Mouse (Mus musculus) midbrain, embryonic 15.5 days (tissue): Measurements from ENCODE around the gene Nxnl2. TPM values are rescaled to one million over a fixed set of nuclear protein-coding genes. Genes with fewer than 3 reads are reported as not detected.
A peak's percentile ranks its signal among the peaks of the same experiment; 100 is the strongest.

ENCODE experiments used
- ATAC-seq: fragments of 200-750 bp; cut with Nextera tagmentation; replicated peaks from 2 replicates; pipeline ENCODE4 v1.8.0; 2017; ENCODE audit warnings: moderate TSS enrichment
- H3K27ac ChIP-seq: fragments of 300-500 bp; sonication (generic); 2 replicates; pipeline ENCODE4 v1.5.1; 2015; ENCODE audit warnings: mild to moderate bottlenecking, inconsistent platforms
- H3K27me3 ChIP-seq: fragments of 300-500 bp; sonication (generic); replicated peaks from 2 replicates; pipeline ENCODE4 v1.6.1; 2015; ENCODE audit warnings: inconsistent platforms
- H3K36me3 ChIP-seq: fragments of 300-500 bp; sonication (generic); replicated peaks from 2 replicates; pipeline ENCODE4 v1.6.1; 2015; ENCODE audit warnings: inconsistent platforms
- H3K4me1 ChIP-seq: fragments of 300-500 bp; sonication (generic); 2 replicates; pipeline ENCODE4 v1.6.1; 2015; ENCODE audit warnings: inconsistent platforms
- H3K4me2 ChIP-seq: fragments of 300-500 bp; sonication (generic); 2 replicates; pipeline ENCODE4 v1.6.1; 2015; ENCODE audit warnings: inconsistent platforms, mild to moderate bottlenecking, moderate library complexity
- H3K4me3 ChIP-seq: fragments of 300-500 bp; sonication (generic); 2 replicates; pipeline ENCODE4 v1.5.1; 2015; ENCODE audit warnings: mild to moderate bottlenecking, inconsistent platforms
- H3K9ac ChIP-seq: fragments of 300-500 bp; sonication (generic); 2 replicates; pipeline ENCODE4 v1.6.1; 2015; ENCODE audit warnings: mild to moderate bottlenecking, inconsistent platforms
- H3K9me3 ChIP-seq: fragments of 300-500 bp; sonication (generic); 2 replicates; pipeline ENCODE4 v1.6.1; 2016; ENCODE audit warnings: inconsistent platforms
- WGBS: fragments of 180-500 bp; shearing (Covaris S2); methylation state at CpG from one replicate; pipeline ENCODE4 v1.1.7; 2015; ENCODE audit warnings: mixed read lengths; 5-methylcytosine and 5-hydroxymethylcytosine counted together
- polyA plus RNA-seq: library from polyadenylated mRNA; unstranded; fragments of >200 nt; fragmentation: Nextera tagmentation; extraction: Ambion mirVana; gene quantifications from 2 replicates; pipeline ENCODE4 v1.2.1, GENCODE M21; 2015

The Nxnl2 gene
- polyA plus RNA-seq, 1 experiment from 2014 or later, result 2.0 TPM

- Histone ChIP-seq H3K4me3 (no peak overlapping the region), H3K9me3 (no peaks in the 10 kb centered on the region), H3K36me3 (peaks cover 4% of the 10 kb centered on the region; the same call in 1 of the 2 replicates), H3K4me2 (no peak overlapping the region), H3K27me3 (no peaks in the 10 kb centered on the region), H3K9ac (no peak overlapping the region), H3K4me1 (no peaks in the 10 kb centered on the region), H3K27ac (no peak overlapping the region)
- WGBS, result 95% methylated on average over 4 of the region's 4 CpGs
- ATAC-seq, result no peak
Observed at GRCm38 (mm10) chr13:51153670-51154030, 17.2 kb upstream of the Nxnl2 start.

- Histone ChIP-seq H3K27me3 (no peaks in the 10 kb centered on the region), H3K36me3 (peaks cover 8% of the 10 kb centered on the region; the same call in 1 of the 2 replicates), H3K9ac (no peak overlapping the region), H3K4me2 (no peak overlapping the region), H3K4me3 (no peak overlapping the region), H3K9me3 (no peaks in the 10 kb centered on the region), H3K27ac (no peak overlapping the region), H3K4me1 (no peaks in the 10 kb centered on the region)
- 88% methylated on average over 15 of the region's 15 CpGs for WGBS
- ATAC-seq, result peak; percentile 41; the same call in 1 of the 2 replicates
Observed at GRCm38 (mm10) chr13:51155178-51156013, 15.4 kb upstream of the Nxnl2 start.

GRCm38 (mm10) chr13:51156014-51156386 lies 14.8 kb upstream of the Nxnl2 start:
- Histone ChIP-seq H3K36me3 (peaks cover 8% of the 10 kb centered on the region; the same call in 1 of the 2 replicates), H3K4me1 (no peaks in the 10 kb centered on the region), H3K9ac (no peak overlapping the region), H3K4me3 (no peak overlapping the region), H3K27me3 (no peaks in the 10 kb centered on the region), H3K4me2 (no peak overlapping the region), H3K27ac (no peak overlapping the region), H3K9me3 (no peaks in the 10 kb centered on the region)
- peak; percentile 2; the same call in 1 of the 2 replicates for ATAC-seq
- WGBS, result 97% methylated on average over 6 of the region's 6 CpGs

GRCm38 (mm10) chr13:51157291-51157690 lies 13.5 kb upstream of the Nxnl2 start:
- Histone ChIP-seq H3K9ac (no peak overlapping the region), H3K4me2 (no peak overlapping the region), H3K27me3 (no peaks in the 10 kb centered on the region), H3K27ac (no peak overlapping the region), H3K36me3 (peaks cover 8% of the 10 kb centered on the region; the same call in 1 of the 2 replicates), H3K4me1 (no peaks in the 10 kb centered on the region), H3K9me3 (no peaks in the 10 kb centered on the region), H3K4me3 (no peak overlapping the region)
- ATAC-seq, result no peak
- WGBS, result 89% methylated on average over 3 of the region's 3 CpGs

GRCm38 (mm10) chr13:51161672-51162071 lies 9.2 kb upstream of the Nxnl2 start:
- no peak for ATAC-seq
- 88% methylated on average over 2 of the region's 2 CpGs for WGBS

GRCm38 (mm10) chr13:51162246-51162645 lies 8.6 kb upstream of the Nxnl2 start:
- ATAC-seq, result no peak
- Histone ChIP-seq H3K9ac (no peak overlapping the region), H3K4me3 (no peak overlapping the region), H3K4me2 (no peak overlapping the region), H3K36me3 (0 out of 2 replicates have a peak, but pooled peaks cover 5% of the 10 kb centered on the region), H3K4me1 (no peaks in the 10 kb centered on the region), H3K27me3 (no peaks in the 10 kb centered on the region), H3K27ac (no peak overlapping the region), H3K9me3 (no peaks in the 10 kb centered on the region)
- WGBS, result 80% methylated on average over 6 of the region's 6 CpGs

More at GRCm38 (mm10) chr13:51161672-51162071, 9.2 kb upstream of the Nxnl2 start:
- H3K27me3 ChIP-seq, result no peaks in the 10 kb centered on the region
- no peaks in the 10 kb centered on the region for H3K4me1 ChIP-seq
- 0 out of 2 replicates have a peak, but pooled peaks cover 5% of the 10 kb centered on the region for H3K36me3 ChIP-seq
- no peak overlapping the region for H3K27ac ChIP-seq
- no peak overlapping the region for H3K9ac ChIP-seq
- H3K4me3 ChIP-seq, result no peak overlapping the region
- H3K9me3 ChIP-seq, result no peaks in the 10 kb centered on the region
- H3K4me2 ChIP-seq, result no peak overlapping the region

- H3K9ac ChIP-seq, result no peak overlapping the region
- ATAC-seq, result no peak
- no peak overlapping the region for H3K4me3 ChIP-seq
- peaks cover 12% of the 10 kb centered on the region for H3K4me1 ChIP-seq
- H3K9me3 ChIP-seq, result no peaks in the 10 kb centered on the region
- no peak overlapping the region for H3K27ac ChIP-seq
- H3K27me3 ChIP-seq, result peaks cover 5% of the 10 kb centered on the region
- no peak overlapping the region for H3K4me2 ChIP-seq
- 72% methylated on average over 11 of the region's 11 CpGs for WGBS
- H3K36me3 ChIP-seq, result no peaks in the 10 kb centered on the region
Observed at GRCm38 (mm10) chr13:51166711-51167110, 4.1 kb upstream of the Nxnl2 start.

- ATAC-seq, result no peak
- Histone ChIP-seq H3K27ac (no peak overlapping the region), H3K27me3 (peaks cover 5% of the 10 kb centered on the region), H3K4me1 (peaks cover 15% of the 10 kb centered on the region), H3K9ac (no peak overlapping the region), H3K4me2 (peak overlapping the region; percentile 92), H3K9me3 (no peaks in the 10 kb centered on the region), H3K4me3 (peak overlapping the region; percentile 43), H3K36me3 (no peaks in the 10 kb centered on the region)
- 39% methylated on average over 11 of the region's 11 CpGs for WGBS
Observed at GRCm38 (mm10) chr13:51170215-51170614, 607 bp upstream of the Nxnl2 start.

- Histone ChIP-seq H3K4me1 (peaks cover 15% of the 10 kb centered on the region), H3K36me3 (no peaks in the 10 kb centered on the region), H3K9me3 (no peaks in the 10 kb centered on the region), H3K27me3 (peaks cover 5% of the 10 kb centered on the region), H3K4me3 (no peak overlapping the region), H3K9ac (no peak overlapping the region), H3K4me2 (no peak overlapping the region), H3K27ac (no peak overlapping the region)
- ATAC-seq, result no peak
- 44% methylated on average over 7 of the region's 7 CpGs for WGBS
Observed at GRCm38 (mm10) chr13:51172601-51173000, 1.8 kb downstream of the Nxnl2 start.

- no peaks in the 10 kb centered on the region for H3K9me3 ChIP-seq
- no peaks in the 10 kb centered on the region for H3K4me1 ChIP-seq
- H3K4me3 ChIP-seq, result no peak overlapping the region
- no peak for ATAC-seq
- no peak overlapping the region for H3K27ac ChIP-seq
- 84% methylated on average over 10 of the region's 10 CpGs for WGBS
- no peak overlapping the region for H3K4me2 ChIP-seq
- no peak overlapping the region for H3K9ac ChIP-seq
- no peaks in the 10 kb centered on the region for H3K27me3 ChIP-seq
- no peaks in the 10 kb centered on the region for H3K36me3 ChIP-seq
Observed at GRCm38 (mm10) chr13:51178932-51179331, 8.1 kb downstream of the Nxnl2 start.

- Histone ChIP-seq H3K36me3 (no peaks in the 10 kb centered on the region), H3K4me1 (no peaks in the 10 kb centered on the region), H3K9ac (no peak overlapping the region), H3K9me3 (no peaks in the 10 kb centered on the region), H3K4me3 (no peak overlapping the region), H3K27me3 (no peaks in the 10 kb centered on the region), H3K27ac (no peak overlapping the region), H3K4me2 (no peak overlapping the region)
- 55% methylated on average over 3 of the region's 3 CpGs for WGBS
- ATAC-seq, result no peak
Observed at GRCm38 (mm10) chr13:51179362-51179761, 8.5 kb downstream of the Nxnl2 start.

- H3K9ac ChIP-seq, result no peak overlapping the region
Observed at GRCm38 (mm10) chr13:51182236-51182635, 11.4 kb downstream of the Nxnl2 start.

GRCm38 (mm10) chr13:51184896-51185295 lies 14.1 kb downstream of the Nxnl2 start:
- Histone ChIP-seq H3K9me3 (no peaks in the 10 kb centered on the region), H3K27ac (no peak overlapping the region), H3K9ac (no peak overlapping the region), H3K4me3 (no peak overlapping the region), H3K4me2 (no peak overlapping the region), H3K36me3 (no peaks in the 10 kb centered on the region), H3K27me3 (no peaks in the 10 kb centered on the region), H3K4me1 (no peaks in the 10 kb centered on the region)
- WGBS, result 82% methylated on average over 3 of the region's 3 CpGs
- no peak for ATAC-seq

More at GRCm38 (mm10) chr13:51182236-51182635, 11.4 kb downstream of the Nxnl2 start:
- H3K4me2 ChIP-seq, result no peak overlapping the region
- H3K4me3 ChIP-seq, result no peak overlapping the region
- H3K27ac ChIP-seq, result no peak overlapping the region
- no peaks in the 10 kb centered on the region for H3K9me3 ChIP-seq
- H3K4me1 ChIP-seq, result no peaks in the 10 kb centered on the region
- no peaks in the 10 kb centered on the region for H3K36me3 ChIP-seq
- no peak for ATAC-seq
- 82% methylated on average over 7 of the region's 7 CpGs for WGBS
- no peaks in the 10 kb centered on the region for H3K27me3 ChIP-seq
